Mouse (Mus musculus): ENCODE measurements at regions not wholly inside any gene's neighbourhood (a gene's known extent, or its start where the extent isn't known, plus 50 kb on each side); places are given as distances from the start of the nearest gene placed in this dataset.

DNA sequence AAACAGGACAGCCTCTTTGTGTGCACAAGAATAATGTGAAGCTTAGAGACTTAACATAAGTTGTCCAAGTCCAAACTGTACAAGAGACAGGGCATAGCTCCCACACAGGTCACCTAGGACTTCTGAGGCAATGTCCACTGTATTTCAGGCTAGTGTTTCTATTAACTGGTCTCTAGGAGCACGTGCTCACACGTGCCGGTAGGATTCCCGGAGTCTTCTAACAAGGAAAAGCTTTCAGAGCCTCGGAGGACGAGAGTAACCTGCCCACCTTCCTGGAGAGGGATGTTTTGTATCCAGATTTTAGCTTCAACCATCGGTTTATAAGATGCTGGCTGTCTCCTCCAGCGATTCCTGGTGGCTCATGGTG is 86.8 kb downstream of the Kctd15 start:
- TF ChIP-seq POLR2A (IDR thresholded peaks at IDR 0.05; ENCODE audit: insufficient read depth, low read length) (no peak), CTCF (IDR thresholded peaks at IDR 0.05; ENCODE audit: low read depth, low read length) (no peak), EP300 (IDR thresholded peaks at IDR 0.05; ENCODE audit: insufficient read depth, low read depth, low read length) (no peak)

DNA sequence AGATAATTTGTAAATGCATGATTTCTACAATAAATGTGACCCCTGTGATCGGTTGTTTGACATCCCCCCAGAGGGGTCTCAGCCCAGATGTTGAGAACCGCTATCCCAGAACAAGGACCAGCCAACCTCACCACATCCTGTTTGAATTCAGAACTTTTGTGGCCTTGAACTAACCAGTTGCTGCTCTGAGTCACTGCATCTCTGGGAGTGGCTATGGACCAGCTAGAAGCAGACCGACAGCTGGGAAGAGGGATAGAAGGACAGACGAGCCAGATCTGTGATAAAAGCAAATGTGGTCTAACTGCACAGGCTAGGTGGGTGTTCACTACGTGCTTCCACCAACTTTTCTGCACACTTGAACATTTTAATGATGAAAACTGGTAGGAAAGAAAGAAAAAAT is 89.0 kb downstream of the Kctd15 start:
- H3K9me3 ChIP-seq (replicated peaks; ENCODE audit: control insufficient read depth, insufficient read depth, low read length, poor library complexity, severe bottlenecking), result no peaks in the 10 kb centered on the region
- H3K27me3 ChIP-seq (ENCODE audit: control insufficient read depth, insufficient read depth, low read length, poor library complexity, severe bottlenecking), result no peaks in the 10 kb centered on the region
- no peak overlapping the region for H3K4me3 ChIP-seq (ENCODE audit: low read depth, low read length)
- TF ChIP-seq POLR2A (IDR thresholded peaks at IDR 0.05; ENCODE audit: insufficient read depth, low read length), result no peak
- no peak for TF ChIP-seq EP300 (IDR thresholded peaks at IDR 0.05; ENCODE audit: insufficient read depth, low read depth, low read length)
- no peak for TF ChIP-seq CTCF (IDR thresholded peaks at IDR 0.05; ENCODE audit: low read depth, low read length)
- H3K4me1 ChIP-seq (ENCODE audit: control insufficient read depth, insufficient read depth, low read length), result peaks cover 4% of the 10 kb centered on the region
- H3K9ac ChIP-seq (ENCODE audit: low read depth, poor library complexity, severe bottlenecking), result no peak overlapping the region
- H3K36me3 ChIP-seq (ENCODE audit: control insufficient read depth, insufficient read depth, low read length, poor library complexity, severe bottlenecking), result no peaks in the 10 kb centered on the region
- H3K27ac ChIP-seq (ENCODE audit: insufficient read depth, low read length), result no peak overlapping the region

More for the DNA sequence above, 86.8 kb downstream of the Kctd15 start:
- Histone ChIP-seq H3K27ac (ENCODE audit: insufficient read depth, low read length) (peak overlapping the region; percentile 87), H3K27me3 (ENCODE audit: control insufficient read depth, insufficient read depth, low read length, poor library complexity, severe bottlenecking) (no peaks in the 10 kb centered on the region), H3K9me3 (replicated peaks; ENCODE audit: control insufficient read depth, insufficient read depth, low read length, poor library complexity, severe bottlenecking) (no peaks in the 10 kb centered on the region), H3K4me3 (ENCODE audit: low read depth, low read length) (peak overlapping the region; percentile 62), H3K36me3 (ENCODE audit: control insufficient read depth, insufficient read depth, low read length, poor library complexity, severe bottlenecking) (no peaks in the 10 kb centered on the region), H3K4me1 (ENCODE audit: control insufficient read depth, insufficient read depth, low read length) (peaks cover 4% of the 10 kb centered on the region), H3K9ac (ENCODE audit: low read depth, poor library complexity, severe bottlenecking) (peak overlapping the region; percentile 45)

DNA sequence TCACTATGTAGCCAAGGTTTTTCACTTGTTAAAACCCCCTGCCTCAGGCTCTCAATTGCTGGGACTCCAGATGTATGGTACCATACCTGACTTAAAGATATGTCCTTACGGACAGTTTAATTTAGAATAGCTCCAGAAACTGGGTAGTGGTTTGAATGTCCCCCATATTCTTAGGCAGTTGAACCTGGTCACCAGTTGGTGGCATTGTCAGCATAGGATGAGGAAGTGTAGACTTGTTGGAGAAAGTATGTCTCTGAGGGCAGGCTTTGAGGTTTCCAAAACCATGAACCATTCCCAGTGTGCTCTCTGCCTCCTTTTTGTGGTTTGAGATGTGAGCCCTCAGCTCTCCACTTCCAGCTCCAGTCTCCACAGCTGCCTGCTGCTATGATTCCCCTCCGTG is 94.4 kb downstream of the Kctd15 start:
- TF ChIP-seq CTCF (IDR thresholded peaks at IDR 0.05; ENCODE audit: low read depth, low read length), result no peak
- TF ChIP-seq POLR2A (IDR thresholded peaks at IDR 0.05; ENCODE audit: insufficient read depth, low read length), result no peak
- no peak for TF ChIP-seq EP300 (IDR thresholded peaks at IDR 0.05; ENCODE audit: insufficient read depth, low read depth, low read length)
- Histone ChIP-seq H3K36me3 (ENCODE audit: control insufficient read depth, insufficient read depth, low read length, poor library complexity, severe bottlenecking) (no peaks in the 10 kb centered on the region), H3K27me3 (ENCODE audit: control insufficient read depth, insufficient read depth, low read length, poor library complexity, severe bottlenecking) (no peaks in the 10 kb centered on the region), H3K4me1 (ENCODE audit: control insufficient read depth, insufficient read depth, low read length) (no peaks in the 10 kb centered on the region), H3K27ac (ENCODE audit: insufficient read depth, low read length) (no peak overlapping the region), H3K9me3 (replicated peaks; ENCODE audit: control insufficient read depth, insufficient read depth, low read length, poor library complexity, severe bottlenecking) (no peaks in the 10 kb centered on the region), H3K9ac (ENCODE audit: low read depth, poor library complexity, severe bottlenecking) (no peak overlapping the region), H3K4me3 (ENCODE audit: low read depth, low read length) (no peak overlapping the region)

DNA sequence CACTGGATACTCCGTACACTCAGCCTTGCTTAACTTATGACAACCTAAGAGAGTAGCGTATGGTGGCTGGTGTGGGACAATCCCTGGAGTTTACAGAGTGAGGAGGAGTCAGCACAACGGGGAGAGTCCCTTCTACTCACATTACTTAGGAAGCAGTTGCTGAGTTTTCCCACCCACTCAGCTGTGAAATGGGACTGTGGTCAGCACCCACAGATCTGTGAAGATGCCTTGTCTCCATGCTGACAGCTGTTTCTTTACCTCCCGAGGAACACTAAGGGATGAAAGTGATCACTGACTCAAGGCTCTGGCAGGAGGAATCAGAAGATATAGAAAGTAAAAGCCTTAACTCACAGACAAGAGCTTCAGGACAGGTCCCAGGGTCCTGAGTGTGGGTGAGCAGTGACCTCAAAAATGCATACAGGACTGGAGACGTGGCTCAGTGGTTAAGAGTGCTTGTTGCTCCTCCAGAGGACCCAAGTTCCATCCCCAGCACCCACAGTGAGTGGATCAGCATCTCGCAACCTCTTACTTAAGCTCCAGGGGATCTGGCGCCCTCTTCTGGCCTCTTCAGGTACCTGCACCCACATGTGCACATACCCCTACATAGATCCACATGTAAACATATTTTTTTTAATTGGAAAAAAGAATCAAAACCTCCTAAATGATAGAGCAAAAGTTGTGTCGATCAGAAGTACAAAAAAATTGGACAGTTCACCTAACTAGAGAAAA is 97.8 kb downstream of the Kctd15 start:
- Histone ChIP-seq H3K27me3 (ENCODE audit: control insufficient read depth, insufficient read depth, low read length, poor library complexity, severe bottlenecking) (no peaks in the 10 kb centered on the region), H3K27ac (ENCODE audit: insufficient read depth, low read length) (no peak overlapping the region), H3K36me3 (ENCODE audit: control insufficient read depth, insufficient read depth, low read length, poor library complexity, severe bottlenecking) (no peaks in the 10 kb centered on the region), H3K4me1 (ENCODE audit: control insufficient read depth, insufficient read depth, low read length) (no peaks in the 10 kb centered on the region), H3K4me3 (ENCODE audit: low read depth, low read length) (no peak overlapping the region), H3K9ac (ENCODE audit: low read depth, poor library complexity, severe bottlenecking) (no peak overlapping the region), H3K9me3 (replicated peaks; ENCODE audit: control insufficient read depth, insufficient read depth, low read length, poor library complexity, severe bottlenecking) (no peaks in the 10 kb centered on the region)
- TF ChIP-seq EP300 (IDR thresholded peaks at IDR 0.05; ENCODE audit: insufficient read depth, low read depth, low read length), result no peak
- TF ChIP-seq CTCF (IDR thresholded peaks at IDR 0.05; ENCODE audit: low read depth, low read length), result peak; percentile 37
- no peak for TF ChIP-seq POLR2A (IDR thresholded peaks at IDR 0.05; ENCODE audit: insufficient read depth, low read length)

DNA sequence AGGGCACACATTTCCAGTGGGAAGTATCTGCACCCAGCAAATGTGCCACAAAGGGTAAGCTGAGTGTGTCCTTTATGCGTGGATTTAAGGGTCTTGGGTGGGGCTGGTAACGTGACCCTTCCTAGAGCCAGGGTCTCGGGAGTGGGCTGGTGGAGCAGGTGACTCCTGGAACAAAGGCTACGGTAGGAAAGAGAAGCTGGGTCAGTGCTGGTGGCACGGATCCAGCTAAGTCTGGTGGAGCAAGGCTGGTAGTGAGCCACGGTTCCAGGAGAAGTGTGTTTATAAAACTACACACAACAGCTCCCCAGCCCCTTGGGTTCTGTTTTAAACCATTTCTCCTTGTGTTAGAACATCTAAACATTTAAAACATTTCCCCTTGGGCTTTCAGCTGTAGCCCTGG is 101.3 kb downstream of the Kctd15 start:
- no peak overlapping the region for H3K9ac ChIP-seq (ENCODE audit: low read depth, poor library complexity, severe bottlenecking)
- H3K9me3 ChIP-seq (replicated peaks; ENCODE audit: control insufficient read depth, insufficient read depth, low read length, poor library complexity, severe bottlenecking), result no peaks in the 10 kb centered on the region
- no peak for TF ChIP-seq CTCF (IDR thresholded peaks at IDR 0.05; ENCODE audit: low read depth, low read length)
- no peak for TF ChIP-seq POLR2A (IDR thresholded peaks at IDR 0.05; ENCODE audit: insufficient read depth, low read length)
- TF ChIP-seq EP300 (IDR thresholded peaks at IDR 0.05; ENCODE audit: insufficient read depth, low read depth, low read length), result no peak
- H3K27me3 ChIP-seq (ENCODE audit: control insufficient read depth, insufficient read depth, low read length, poor library complexity, severe bottlenecking), result no peaks in the 10 kb centered on the region
- no peaks in the 10 kb centered on the region for H3K36me3 ChIP-seq (ENCODE audit: control insufficient read depth, insufficient read depth, low read length, poor library complexity, severe bottlenecking)
- H3K4me1 ChIP-seq (ENCODE audit: control insufficient read depth, insufficient read depth, low read length), result no peaks in the 10 kb centered on the region
- H3K27ac ChIP-seq (ENCODE audit: insufficient read depth, low read length), result no peak overlapping the region
- no peak overlapping the region for H3K4me3 ChIP-seq (ENCODE audit: low read depth, low read length)

DNA sequence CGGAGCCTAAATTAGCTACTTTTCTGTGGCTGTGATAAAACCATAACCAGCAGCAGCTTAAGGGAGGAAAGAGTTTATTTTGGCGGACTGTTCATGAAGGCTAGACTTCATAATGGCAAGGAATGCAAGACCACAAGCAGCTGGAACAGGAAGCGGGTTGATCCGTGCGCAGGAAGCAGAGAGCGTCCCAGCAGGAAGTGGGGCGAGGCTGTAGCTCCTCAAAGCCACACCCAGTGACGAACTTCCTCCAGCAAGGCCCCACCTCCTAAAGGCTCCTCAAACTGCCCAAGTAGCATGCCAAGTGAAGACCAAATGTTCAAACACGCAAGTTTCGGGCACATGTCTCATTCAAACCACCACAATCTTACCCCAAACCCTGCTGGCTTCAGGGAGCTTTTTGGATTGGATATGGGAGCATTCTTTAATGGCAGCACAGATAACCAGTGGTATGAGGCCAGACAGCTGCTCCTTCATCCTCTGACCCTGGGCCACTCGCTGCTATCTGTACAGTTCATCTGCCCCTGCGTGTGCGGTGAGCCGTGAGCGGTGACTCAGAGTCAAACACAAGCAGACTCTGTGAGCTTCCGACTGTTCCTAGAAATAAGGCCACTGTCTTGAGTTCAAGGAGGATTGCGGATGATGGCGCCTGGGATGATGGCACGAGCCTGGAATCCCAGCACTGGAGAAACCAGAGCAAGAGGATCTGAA is 109.8 kb downstream of the Kctd15 start:
- Histone ChIP-seq H3K36me3 (ENCODE audit: control insufficient read depth, insufficient read depth, low read length, poor library complexity, severe bottlenecking) (no peaks in the 10 kb centered on the region), H3K9ac (ENCODE audit: low read depth, poor library complexity, severe bottlenecking) (0 out of 2 replicates have a peak overlapping the region, but pooled peaks have one; percentile 32), H3K4me1 (ENCODE audit: control insufficient read depth, insufficient read depth, low read length) (no peaks in the 10 kb centered on the region), H3K4me3 (ENCODE audit: low read depth, low read length) (peak overlapping the region; percentile 67), H3K27me3 (ENCODE audit: control insufficient read depth, insufficient read depth, low read length, poor library complexity, severe bottlenecking) (no peaks in the 10 kb centered on the region), H3K9me3 (replicated peaks; ENCODE audit: control insufficient read depth, insufficient read depth, low read length, poor library complexity, severe bottlenecking) (no peaks in the 10 kb centered on the region), H3K27ac (ENCODE audit: insufficient read depth, low read length) (no peak overlapping the region)
- TF ChIP-seq POLR2A (IDR thresholded peaks at IDR 0.05; ENCODE audit: insufficient read depth, low read length) (peak; percentile 59), EP300 (IDR thresholded peaks at IDR 0.05; ENCODE audit: insufficient read depth, low read depth, low read length) (peak; percentile 46; the same call in 1 of the 2 replicates), CTCF (IDR thresholded peaks at IDR 0.05; ENCODE audit: low read depth, low read length) (no peak)

Data from ES-Bruce4 (cell line).